Mouse (Mus musculus): ENCODE results near the gene Car3.

The Car3 gene

GRCm38 (mm10) chr3:14876325-14876918, 13.1 kb downstream of the Car3 start:
- no peak for DNase-seq (ENCODE audit: low spot score in 2 of 2)

GRCm38 (mm10) chr3:14877251-14877909, 14.1 kb downstream of the Car3 start:
- DNase-seq (ENCODE audit: low spot score in 2 of 2) = no peak

GRCm38 (mm10) chr3:14878749-14879223, 15.5 kb downstream of the Car3 start:
- DNase-seq (ENCODE audit: low spot score in 2 of 2) = no peak

GRCm38 (mm10) chr3:14879293-14879692, 16.0 kb downstream of the Car3 start:
- no peak for DNase-seq (ENCODE audit: low spot score in 2 of 2)

GRCm38 (mm10) chr3:14880277-14880676, 17.0 kb downstream of the Car3 start:
- no peak for DNase-seq (ENCODE audit: low spot score in 2 of 2)

- no peak for DNase-seq (ENCODE audit: low spot score in 2 of 2)
Measured at GRCm38 (mm10) chr3:14882005-14882404, 18.7 kb downstream of the Car3 start.

- no peak for DNase-seq (ENCODE audit: low spot score in 2 of 2)
Measured at GRCm38 (mm10) chr3:14882756-14883155, 19.4 kb downstream of the Car3 start.

- no peak for DNase-seq (ENCODE audit: low spot score in 2 of 2)
Measured at GRCm38 (mm10) chr3:14884826-14885225, 21.5 kb downstream of the Car3 start.

- DNase-seq (ENCODE audit: low spot score in 2 of 2) = peak; percentile 39 to 54
Measured at GRCm38 (mm10) chr3:14886102-14887098, 23.1 kb downstream of the Car3 start, which contains the start of gene Car2. Car2 (plus strand) TSS chr3:14886273.

GRCm38 (mm10) chr3:14887134-14887666, 23.9 kb downstream of the Car3 start:
- no peak for DNase-seq (ENCODE audit: low spot score in 2 of 2)

- DNase-seq (ENCODE audit: low spot score in 2 of 2) = no peak
Measured at GRCm38 (mm10) chr3:14887686-14888295, 24.5 kb downstream of the Car3 start.

GRCm38 (mm10) chr3:14888549-14888948, 25.2 kb downstream of the Car3 start:
- DNase-seq (ENCODE audit: low spot score in 2 of 2) = no peak

- DNase-seq (ENCODE audit: low spot score in 2 of 2) = no peak
Measured at GRCm38 (mm10) chr3:14889085-14889484, 25.8 kb downstream of the Car3 start.

- DNase-seq (ENCODE audit: low spot score in 2 of 2) = no peak
Measured at GRCm38 (mm10) chr3:14889716-14890409, 26.6 kb downstream of the Car3 start.

- no peak for DNase-seq (ENCODE audit: low spot score in 2 of 2)
Measured at GRCm38 (mm10) chr3:14892991-14893390, 29.7 kb downstream of the Car3 start.

GRCm38 (mm10) chr3:14893700-14894099, 30.4 kb downstream of the Car3 start:
- no peak for DNase-seq (ENCODE audit: low spot score in 2 of 2)

- DNase-seq (ENCODE audit: low spot score in 2 of 2) = no peak
Measured at GRCm38 (mm10) chr3:14895333-14895732, 32.0 kb downstream of the Car3 start.

GRCm38 (mm10) chr3:14897770-14898169, 34.5 kb downstream of the Car3 start:
- no peak for DNase-seq (ENCODE audit: low spot score in 2 of 2)

- no peak for DNase-seq (ENCODE audit: low spot score in 2 of 2)
Measured at GRCm38 (mm10) chr3:14903380-14903779, 40.1 kb downstream of the Car3 start.

- DNase-seq (ENCODE audit: low spot score in 2 of 2) = no peak
Measured at GRCm38 (mm10) chr3:14904165-14904564, 40.9 kb downstream of the Car3 start.

GRCm38 (mm10) chr3:14907271-14907670, 44.0 kb downstream of the Car3 start:
- DNase-seq (ENCODE audit: low spot score in 2 of 2) = no peak
